Mouse (Mus musculus): ENCODE results near the gene Epha2. TPM values are rescaled to one million over a fixed set of nuclear protein-coding genes. Genes with fewer than 3 reads are reported as not detected.
A peak's percentile ranks its signal among the peaks of the same experiment; 100 is the strongest.

Gene Epha2
- polyA plus RNA-seq, 1 experiment from 2014 or later, result 6.9 TPM

GRCm38 (mm10) chr4:141279327-141279726 is 21.7 kb upstream of the Epha2 start:
- 51% methylated on average over 15 of the region's 15 CpGs for WGBS
- H3K27ac ChIP-seq (ENCODE audit: low read depth), result peak overlapping the region; percentile 88
- no peak for TF ChIP-seq CTCF (IDR thresholded peaks at IDR 0.05; ENCODE audit: low read depth)

GRCm38 (mm10) chr4:141279783-141280182 is 21.3 kb upstream of the Epha2 start:
- Histone ChIP-seq H3K4me3 (ENCODE audit: low read depth, low read length) (no peak overlapping the region), H3K9me3 (ENCODE audit: low read depth, low read length) (no peaks in the 10 kb centered on the region), H3K36me3 (ENCODE audit: insufficient read depth) (no peaks in the 10 kb centered on the region), H3K4me1 (ENCODE audit: insufficient read depth) (peaks cover 16% of the 10 kb centered on the region), H3K4me2 (no peak overlapping the region), H3K9ac (no peak overlapping the region), H3K27ac (ENCODE audit: low read depth) (no peak overlapping the region), H3K27me3 (ENCODE audit: insufficient read depth, low read length) (no peaks in the 10 kb centered on the region)
- WGBS, result 87% methylated on average over 6 of the region's 6 CpGs
- TF ChIP-seq CTCF (IDR thresholded peaks at IDR 0.05; ENCODE audit: low read depth), result no peak
- DNase-seq (no peak), ATAC-seq (ENCODE audit: insufficient read depth) (no peak)

More at GRCm38 (mm10) chr4:141279327-141279726, 21.7 kb upstream of the Epha2 start:
- ATAC-seq (ENCODE audit: insufficient read depth) (no peak), DNase-seq (no peak)
- peaks cover 16% of the 10 kb centered on the region for H3K4me1 ChIP-seq (ENCODE audit: insufficient read depth)
- no peak overlapping the region for H3K9ac ChIP-seq
- no peak overlapping the region for H3K4me3 ChIP-seq (ENCODE audit: low read depth, low read length)
- H3K9me3 ChIP-seq (ENCODE audit: low read depth, low read length), result no peaks in the 10 kb centered on the region
- no peaks in the 10 kb centered on the region for H3K27me3 ChIP-seq (ENCODE audit: insufficient read depth, low read length)
- peak overlapping the region; percentile 44 for H3K4me2 ChIP-seq
- no peaks in the 10 kb centered on the region for H3K36me3 ChIP-seq (ENCODE audit: insufficient read depth)

GRCm38 (mm10) chr4:141280471-141280870 is 20.6 kb upstream of the Epha2 start:
- H3K4me1 ChIP-seq (ENCODE audit: insufficient read depth), result peaks cover 16% of the 10 kb centered on the region
- H3K27ac ChIP-seq (ENCODE audit: low read depth), result no peak overlapping the region
- no peaks in the 10 kb centered on the region for H3K9me3 ChIP-seq (ENCODE audit: low read depth, low read length)
- WGBS, result 87% methylated on average over 1 of the region's 1 CpGs
- no peak overlapping the region for H3K9ac ChIP-seq
- TF ChIP-seq CTCF (IDR thresholded peaks at IDR 0.05; ENCODE audit: low read depth), result no peak
- H3K4me3 ChIP-seq (ENCODE audit: low read depth, low read length), result no peak overlapping the region
- ATAC-seq (ENCODE audit: insufficient read depth) (no peak), DNase-seq (no peak)
- no peaks in the 10 kb centered on the region for H3K27me3 ChIP-seq (ENCODE audit: insufficient read depth, low read length)
- H3K4me2 ChIP-seq, result no peak overlapping the region
- H3K36me3 ChIP-seq (ENCODE audit: insufficient read depth), result no peaks in the 10 kb centered on the region

GRCm38 (mm10) chr4:141281153-141281552 is 19.9 kb upstream of the Epha2 start:
- Histone ChIP-seq H3K4me1 (ENCODE audit: insufficient read depth) (peaks cover 16% of the 10 kb centered on the region), H3K4me3 (ENCODE audit: low read depth, low read length) (no peak overlapping the region), H3K27ac (ENCODE audit: low read depth) (peak overlapping the region; percentile 54; the same call in 1 of the 2 replicates), H3K27me3 (ENCODE audit: insufficient read depth, low read length) (no peaks in the 10 kb centered on the region), H3K9ac (no peak overlapping the region), H3K9me3 (ENCODE audit: low read depth, low read length) (no peaks in the 10 kb centered on the region), H3K36me3 (ENCODE audit: insufficient read depth) (no peaks in the 10 kb centered on the region), H3K4me2 (no peak overlapping the region)
- DNase-seq (peak; percentile 58), ATAC-seq (ENCODE audit: insufficient read depth) (no peak)
- WGBS, result 12% methylated on average over 6 of the region's 6 CpGs
- no peak for TF ChIP-seq CTCF (IDR thresholded peaks at IDR 0.05; ENCODE audit: low read depth)

- TF ChIP-seq CTCF (IDR thresholded peaks at IDR 0.05; ENCODE audit: low read depth), result no peak
- WGBS, result 13% methylated on average over 1 of the region's 1 CpGs
- 0 out of 2 replicates have a peak, but pooled peaks cover 3% of the 10 kb centered on the region for H3K27me3 ChIP-seq (ENCODE audit: insufficient read depth, low read length)
- no peaks in the 10 kb centered on the region for H3K36me3 ChIP-seq (ENCODE audit: insufficient read depth)
- H3K4me2 ChIP-seq, result no peak overlapping the region
- no peak overlapping the region for H3K4me3 ChIP-seq (ENCODE audit: low read depth, low read length)
- H3K27ac ChIP-seq (ENCODE audit: low read depth), result peak overlapping the region; percentile 63
- no peaks in the 10 kb centered on the region for H3K9me3 ChIP-seq (ENCODE audit: low read depth, low read length)
- ATAC-seq (ENCODE audit: insufficient read depth), result no peak
- H3K9ac ChIP-seq, result no peak overlapping the region
- H3K4me1 ChIP-seq (ENCODE audit: insufficient read depth), result peaks cover 16% of the 10 kb centered on the region
- DNase-seq, result no peak
These were observed 19.5 kb upstream of the Epha2 start for GRCm38 (mm10) chr4:141281578-141281977.

GRCm38 (mm10) chr4:141282087-141282486 is 19.0 kb upstream of the Epha2 start:
- H3K4me1 ChIP-seq (ENCODE audit: insufficient read depth), result peaks cover 20% of the 10 kb centered on the region
- no peak for ATAC-seq (ENCODE audit: insufficient read depth)

GRCm38 (mm10) chr4:141282623-141283022 is 18.4 kb upstream of the Epha2 start:
- 51% methylated on average over 5 of the region's 5 CpGs for WGBS
- Histone ChIP-seq H3K4me3 (ENCODE audit: low read depth, low read length) (no peak overlapping the region), H3K36me3 (ENCODE audit: insufficient read depth) (no peaks in the 10 kb centered on the region), H3K4me2 (no peak overlapping the region), H3K9ac (no peak overlapping the region), H3K9me3 (ENCODE audit: low read depth, low read length) (no peaks in the 10 kb centered on the region), H3K27ac (ENCODE audit: low read depth) (peak overlapping the region; percentile 63; the same call in 1 of the 2 replicates), H3K27me3 (ENCODE audit: insufficient read depth, low read length) (peaks cover 11% of the 10 kb centered on the region; the same call in 1 of the 2 replicates), H3K4me1 (ENCODE audit: insufficient read depth) (peaks cover 19% of the 10 kb centered on the region)
- no peak for TF ChIP-seq CTCF (IDR thresholded peaks at IDR 0.05; ENCODE audit: low read depth)
- DNase-seq (no peak), ATAC-seq (ENCODE audit: insufficient read depth) (no peak)

More at GRCm38 (mm10) chr4:141282087-141282486, 19.0 kb upstream of the Epha2 start:
- 53% methylated on average over 3 of the region's 3 CpGs for WGBS
- TF ChIP-seq CTCF (IDR thresholded peaks at IDR 0.05; ENCODE audit: low read depth), result no peak
- H3K27me3 ChIP-seq (ENCODE audit: insufficient read depth, low read length), result peaks cover 6% of the 10 kb centered on the region; the same call in 1 of the 2 replicates
- H3K9ac ChIP-seq, result no peak overlapping the region
- H3K4me2 ChIP-seq, result no peak overlapping the region
- peak overlapping the region; percentile 63 for H3K27ac ChIP-seq (ENCODE audit: low read depth)
- no peak for DNase-seq
- H3K36me3 ChIP-seq (ENCODE audit: insufficient read depth), result no peaks in the 10 kb centered on the region
- H3K9me3 ChIP-seq (ENCODE audit: low read depth, low read length), result no peaks in the 10 kb centered on the region
- no peak overlapping the region for H3K4me3 ChIP-seq (ENCODE audit: low read depth, low read length)
